Mouse (Mus musculus) hematopoietic stem cell, adult 5-6 weeks (primary cell): ENCODE data around the gene Adcy2. TPM values are rescaled to one million over a fixed set of nuclear protein-coding genes. Genes with fewer than 3 reads are reported as not detected.

Experiments
- ATAC-seq, 2 experiments: fragments of 125-278 bp in 1 of 2; replicated peaks in 1 of 2; 2 replicates each; pipeline ENCODE4 v1.8.0; 2016 to 2017; ENCODE audit warnings: inconsistent platforms in 2 of 2, mild to moderate bottlenecking in 2 of 2, moderate number of reproducible peaks in 2 of 2, low read depth in 1 of 2, moderate TSS enrichment in 1 of 2; ENCODE audit not compliant: low FRiP score in 2 of 2, poor library complexity in 2 of 2, severe bottlenecking in 2 of 2, insufficient read depth in 1 of 2, low TSS enrichment in 1 of 2
- total RNA-seq: library from RNA; stranded (forward); fragments of 172-1452, 232-1000 nt; gene quantifications from 2 replicates; pipeline ENCODE4 v1.2.3, GENCODE M21; 2017

Gene Adcy2
- total RNA-seq, 1 experiment from 2014 or later = not detected

DNA sequence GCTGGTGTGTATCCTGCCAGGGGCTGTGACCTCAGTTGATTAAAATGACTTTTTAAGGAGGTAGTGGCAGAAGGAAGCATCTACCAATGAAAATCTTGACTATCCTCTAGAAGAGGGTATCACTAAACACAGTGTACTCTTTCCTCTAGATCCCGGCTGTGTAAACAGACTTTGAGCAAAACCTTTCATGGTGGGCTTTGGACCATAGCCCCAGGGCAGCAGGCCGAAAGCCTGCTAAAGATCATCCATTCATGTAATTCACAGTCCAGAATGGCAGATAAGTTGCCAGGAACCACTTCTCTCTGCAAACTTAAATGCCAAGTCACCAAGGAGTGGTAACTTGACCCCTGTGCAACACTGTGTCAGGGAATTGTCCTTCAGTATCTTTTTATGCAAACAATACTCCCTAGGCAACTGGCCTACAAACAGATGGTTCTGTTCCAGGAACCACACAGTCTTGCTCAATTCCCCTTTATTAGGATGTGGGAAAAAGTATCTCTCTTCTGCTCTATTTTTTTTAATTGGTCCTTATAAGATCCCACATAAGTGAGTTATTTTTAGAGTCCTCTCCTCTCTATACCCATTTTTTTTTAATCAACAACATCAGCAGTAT is 225.6 kb downstream of the Adcy2 start:
- ATAC-seq = no peak

DNA sequence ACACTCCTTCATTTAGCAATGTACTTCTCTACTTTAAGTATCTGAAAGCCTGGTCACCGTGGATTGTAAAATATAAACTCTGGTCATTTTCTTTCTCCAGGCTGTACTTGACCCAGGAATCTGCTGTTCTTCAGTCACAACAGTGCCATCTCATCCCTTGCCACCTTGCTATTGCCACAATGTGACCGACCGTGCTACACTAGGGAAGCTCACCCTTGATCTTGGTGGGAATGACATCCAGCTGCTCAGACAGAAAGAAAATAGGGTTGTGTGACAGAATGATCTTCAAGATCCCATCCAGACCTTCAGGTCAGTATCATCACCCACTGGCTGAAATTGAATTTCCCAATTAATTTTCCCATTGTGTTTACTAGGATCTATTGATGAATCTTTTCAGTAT is 230.8 kb downstream of the Adcy2 start:
- ATAC-seq = no peak

DNA sequence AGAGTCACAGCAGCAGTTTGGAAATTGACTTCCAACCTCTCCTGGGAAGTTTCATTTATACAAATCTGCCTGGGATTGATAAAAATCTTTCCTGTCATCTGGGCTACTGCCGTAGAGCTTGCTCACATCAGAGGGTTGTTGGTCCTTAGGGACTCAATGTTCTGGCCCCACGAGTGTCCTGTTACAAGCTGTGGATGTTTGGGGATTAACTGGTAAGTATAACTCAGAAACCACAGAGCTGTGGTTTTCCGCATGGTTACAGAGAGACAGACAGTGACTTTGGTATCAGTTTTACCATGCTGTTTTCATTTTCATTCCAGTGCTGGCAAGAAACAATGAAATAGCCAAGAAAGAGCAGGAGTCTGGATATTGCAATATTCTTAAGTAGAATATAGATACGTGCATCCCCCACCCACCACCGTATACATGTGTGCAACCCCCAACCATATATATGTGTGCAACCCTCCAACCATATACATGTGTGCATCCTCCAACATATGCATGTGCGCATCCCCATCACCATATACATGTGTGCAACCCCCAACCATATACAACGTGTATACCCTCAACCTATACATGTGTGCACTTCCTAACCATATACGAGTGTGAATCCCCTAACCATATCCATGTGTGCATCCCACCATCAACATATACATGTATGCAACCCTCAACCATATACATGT is 233.3 kb downstream of the Adcy2 start:
- ATAC-seq = no peak

DNA sequence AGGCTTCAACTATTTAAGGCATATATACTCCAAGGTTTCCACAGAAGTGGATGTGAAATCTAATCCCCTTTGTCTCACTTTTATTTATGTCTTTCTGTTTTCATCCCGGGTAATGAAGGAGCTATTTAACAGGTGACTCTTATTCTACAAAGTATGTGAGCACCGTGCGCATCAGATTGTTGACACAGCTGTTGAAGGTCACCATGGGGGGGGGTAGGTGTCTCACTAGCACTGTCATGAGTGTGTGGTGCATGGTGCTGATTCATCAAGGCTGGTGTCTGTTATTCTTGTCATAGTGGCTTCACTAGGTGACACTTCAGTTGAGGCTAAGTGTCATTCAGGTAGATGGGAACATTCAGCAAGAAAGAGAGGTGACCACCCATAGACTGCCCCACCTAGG is 234.7 kb downstream of the Adcy2 start:
- ATAC-seq = no peak

DNA sequence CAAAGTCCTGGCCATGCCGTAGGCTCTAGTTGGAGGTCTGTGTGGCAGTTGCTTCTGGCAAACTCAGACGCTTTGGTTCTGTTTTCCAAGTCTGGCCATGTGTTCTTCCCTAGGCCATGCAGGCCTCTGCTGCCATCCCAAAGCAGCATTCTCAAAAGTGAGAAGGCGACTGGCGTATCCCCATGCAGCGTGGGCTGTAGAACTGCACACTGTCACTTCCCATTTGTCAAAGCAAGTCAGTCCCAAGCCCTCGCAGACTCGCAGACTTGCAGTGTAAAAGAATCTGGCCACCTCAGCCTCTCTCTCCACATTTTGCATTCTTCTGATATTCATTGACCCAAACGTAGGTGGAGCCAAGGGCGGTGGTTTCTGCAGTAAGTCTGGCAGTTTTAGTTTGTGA is 249.5 kb downstream of the Adcy2 start:
- ATAC-seq = no peak

DNA sequence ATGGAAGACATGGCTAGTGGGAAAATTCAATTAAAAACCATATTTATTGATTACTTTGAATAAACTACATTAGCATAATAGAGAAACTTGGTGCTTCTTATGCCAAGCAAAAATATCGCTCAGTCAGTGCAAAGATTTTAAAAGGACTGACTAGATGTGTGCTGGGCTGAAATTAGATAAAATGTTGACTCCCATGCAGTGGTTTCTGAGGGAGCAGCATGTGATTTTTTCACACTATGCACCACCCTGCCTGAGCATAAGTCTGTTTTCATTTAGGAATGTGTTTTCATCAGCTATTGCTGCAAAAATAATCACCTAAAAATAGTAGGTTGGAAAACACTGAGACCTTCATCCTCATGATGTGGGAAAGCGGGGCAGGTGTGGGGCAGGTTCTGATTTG is 250.0 kb downstream of the Adcy2 start:
- no peak for ATAC-seq

DNA sequence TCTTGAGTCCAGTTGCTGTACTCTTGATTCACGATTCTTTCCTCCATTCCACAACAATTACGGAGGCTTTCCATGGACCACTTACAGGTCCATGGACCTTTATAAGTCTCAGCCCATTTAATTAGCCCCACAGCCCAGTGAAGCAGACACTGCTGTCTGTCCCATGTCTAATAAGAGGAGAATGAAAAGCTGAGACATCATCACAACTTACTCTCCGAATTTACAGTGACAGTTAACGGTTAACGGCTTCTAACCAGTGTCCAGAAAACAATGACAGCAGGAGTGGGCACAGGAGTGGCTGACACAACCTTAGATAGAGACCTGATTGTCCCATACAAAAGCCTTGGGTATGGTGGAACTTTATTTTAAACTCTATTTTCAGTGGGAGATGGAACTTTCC is 253.9 kb downstream of the Adcy2 start:
- no peak for ATAC-seq

DNA sequence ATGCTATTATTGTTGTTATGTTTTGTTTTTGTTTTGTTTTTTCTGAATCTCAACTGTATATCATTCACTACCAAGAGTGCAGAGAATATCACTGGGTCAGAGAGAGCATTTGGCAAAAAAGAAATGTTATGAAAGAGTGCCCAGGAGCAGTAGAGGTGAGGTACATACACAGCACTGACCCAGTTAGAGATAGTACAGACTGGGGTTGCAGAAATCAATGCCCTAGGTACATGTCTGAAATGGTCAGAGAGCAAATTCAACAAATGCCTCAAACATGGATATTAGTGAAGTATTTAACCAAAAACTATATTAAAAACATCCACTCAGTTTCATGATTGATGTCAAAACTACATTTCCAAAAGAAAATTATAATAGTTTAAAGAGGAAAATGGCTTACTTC is 286.7 kb downstream of the Adcy2 start:
- no peak for ATAC-seq

DNA sequence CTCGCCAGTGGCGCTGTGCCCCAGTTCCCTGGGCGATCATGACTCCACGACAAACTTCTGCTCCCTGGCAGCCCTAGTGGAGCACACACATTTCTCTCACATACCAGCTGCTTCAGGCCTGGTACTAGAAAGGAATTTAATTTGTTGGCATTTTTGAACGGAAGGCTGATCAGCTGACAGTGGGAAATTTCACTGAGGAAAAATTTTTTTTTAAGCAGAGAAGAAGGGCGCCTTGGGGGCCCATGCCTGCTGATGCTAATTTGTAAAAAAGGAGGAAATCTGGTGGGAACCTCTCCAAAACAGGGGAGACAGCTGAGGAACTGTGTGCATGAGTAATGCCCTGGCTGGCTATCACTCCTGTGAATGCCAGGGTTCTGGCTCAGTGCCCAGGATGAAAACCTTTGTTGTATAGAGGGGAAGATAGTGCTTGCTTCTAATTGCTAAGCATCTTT is 292.0 kb downstream of the Adcy2 start:
- no peak for ATAC-seq

DNA sequence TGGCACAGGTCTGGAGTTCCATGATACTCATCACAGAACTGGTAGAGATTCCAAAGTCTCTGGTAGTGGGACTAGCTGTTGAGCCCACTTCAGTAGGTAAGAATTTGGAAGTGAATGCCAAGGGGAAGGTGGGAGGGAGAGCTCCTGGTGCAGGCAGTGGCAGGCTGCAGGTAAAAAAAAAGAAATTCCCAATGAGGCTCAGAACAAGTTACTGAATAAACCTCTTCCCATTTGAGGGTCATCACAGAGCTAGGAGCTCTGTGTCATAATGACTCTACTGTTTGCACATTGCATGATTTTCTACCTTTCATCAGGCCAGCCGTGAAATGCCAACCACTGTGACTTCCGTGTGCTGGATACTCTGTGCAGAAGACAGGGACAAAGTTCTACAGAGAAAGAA is 314.4 kb downstream of the Adcy2 start:
- no peak for ATAC-seq

DNA sequence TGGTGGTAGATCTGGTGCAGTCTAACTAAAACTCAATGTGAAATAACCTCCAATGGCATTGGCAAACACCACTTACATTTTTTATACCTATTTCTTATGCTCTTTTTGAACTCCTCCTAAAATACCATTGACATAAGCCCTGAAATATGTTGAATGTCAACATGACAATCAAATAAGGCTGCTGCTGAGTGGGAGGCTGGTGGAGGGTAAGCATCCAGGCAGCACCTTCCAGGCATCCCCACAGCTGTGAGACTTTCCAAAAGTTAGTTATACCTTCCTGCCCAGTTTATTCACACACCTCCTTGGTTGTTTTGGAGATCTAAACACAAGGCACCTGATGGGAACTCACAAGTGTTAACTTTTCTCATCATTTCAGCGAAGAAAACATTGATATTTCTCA is 318.9 kb downstream of the Adcy2 start:
- no peak for ATAC-seq

DNA sequence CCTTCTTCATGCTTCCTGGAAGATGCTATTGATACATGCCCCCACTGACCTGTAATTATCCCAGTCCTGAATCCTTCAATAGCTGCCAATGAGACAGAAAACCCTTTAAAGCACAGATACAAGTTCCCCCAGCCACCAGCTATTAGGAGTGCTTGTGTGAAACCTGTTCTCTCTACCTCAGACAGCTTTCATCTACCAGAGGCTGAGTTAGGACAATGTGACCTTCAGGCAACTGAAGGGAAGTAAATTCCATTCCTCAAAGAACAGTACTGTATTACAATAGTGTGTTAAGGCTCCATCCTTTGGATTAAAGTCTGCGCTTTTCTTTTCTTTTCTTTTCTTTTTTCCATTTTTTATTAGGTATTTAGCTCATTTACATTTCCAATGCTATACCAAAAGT is 356.6 kb downstream of the Adcy2 start:
- no peak for ATAC-seq

DNA sequence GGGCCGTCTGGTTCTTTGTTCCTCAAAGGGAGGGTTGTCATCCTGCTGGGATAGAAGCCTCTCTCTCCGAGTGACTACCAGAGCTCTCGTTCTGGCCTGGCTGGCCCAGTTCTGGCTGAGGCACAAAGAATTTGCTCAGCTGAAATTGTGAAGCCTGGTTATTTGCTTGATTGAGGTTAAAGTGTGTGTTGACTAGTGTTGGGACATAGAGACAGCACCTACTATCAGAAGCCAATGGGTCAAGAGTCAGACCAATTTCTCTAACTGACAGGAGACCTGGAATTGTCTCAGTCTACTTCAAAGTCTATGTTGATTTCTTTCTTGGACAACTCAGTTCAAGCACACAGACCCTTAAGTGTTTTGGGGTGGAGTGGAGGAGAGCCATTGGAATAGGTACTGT is 372.3 kb downstream of the Adcy2 start:
- ATAC-seq = no peak

DNA sequence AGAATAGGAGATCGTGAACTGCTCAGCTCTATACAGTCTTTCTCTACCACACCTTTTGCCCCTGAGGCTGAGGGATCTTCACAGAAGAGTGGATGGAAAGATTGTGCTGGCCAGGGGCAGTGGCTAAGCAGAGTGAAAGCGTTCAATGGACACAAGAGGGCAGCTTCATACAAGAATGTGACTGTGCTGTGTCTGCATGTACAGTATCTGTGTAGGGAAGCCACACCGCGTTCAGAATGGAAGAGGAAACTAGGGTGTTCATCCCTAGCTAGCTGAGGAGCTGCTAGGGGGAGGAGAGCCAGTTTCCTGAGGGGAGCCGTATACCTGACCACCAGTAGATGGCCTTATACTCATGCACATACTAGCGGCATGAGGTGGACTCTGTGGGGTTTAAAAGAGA is 376.5 kb downstream of the Adcy2 start:
- no peak for ATAC-seq

DNA sequence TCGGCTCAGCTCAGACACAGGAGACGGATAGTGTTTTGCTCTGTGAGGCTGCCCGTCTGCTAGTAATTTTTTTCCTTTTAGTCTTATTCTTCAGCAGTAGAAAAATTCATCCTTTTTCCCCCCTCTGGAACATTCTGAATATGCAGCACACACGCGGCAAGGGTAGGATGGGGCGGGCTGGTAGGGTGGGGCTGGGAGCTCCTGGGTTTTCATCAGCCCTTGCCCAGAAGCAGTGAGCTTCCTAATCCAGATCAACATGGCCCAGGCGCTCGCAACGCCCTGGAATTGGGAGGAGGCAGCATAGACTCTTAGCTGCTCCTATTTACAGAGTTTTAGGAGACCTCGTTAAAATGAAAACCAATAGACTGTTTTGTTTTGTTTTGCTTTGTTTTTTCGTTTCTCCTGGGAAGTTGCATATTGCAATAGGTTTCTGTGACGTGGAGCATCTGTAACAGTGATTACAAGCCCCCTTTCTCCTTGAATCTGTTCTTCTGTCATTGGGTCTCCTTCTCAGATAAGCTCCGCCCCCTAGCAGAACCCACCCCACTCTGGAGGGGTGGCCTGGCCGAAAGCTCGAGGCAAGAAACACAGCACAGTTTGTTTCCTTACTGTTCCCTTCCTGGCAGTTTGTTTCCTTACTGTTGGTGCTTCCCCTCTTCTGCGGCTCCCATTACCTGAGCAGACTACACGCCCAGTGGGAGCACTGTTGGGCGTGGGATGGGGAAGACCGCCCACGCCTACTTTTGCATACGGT is 391.5 kb downstream of the Adcy2 start:
- peak in 1 of 2 experiments; percentile 34; a peak in 1 of 4 replicates for ATAC-seq

DNA sequence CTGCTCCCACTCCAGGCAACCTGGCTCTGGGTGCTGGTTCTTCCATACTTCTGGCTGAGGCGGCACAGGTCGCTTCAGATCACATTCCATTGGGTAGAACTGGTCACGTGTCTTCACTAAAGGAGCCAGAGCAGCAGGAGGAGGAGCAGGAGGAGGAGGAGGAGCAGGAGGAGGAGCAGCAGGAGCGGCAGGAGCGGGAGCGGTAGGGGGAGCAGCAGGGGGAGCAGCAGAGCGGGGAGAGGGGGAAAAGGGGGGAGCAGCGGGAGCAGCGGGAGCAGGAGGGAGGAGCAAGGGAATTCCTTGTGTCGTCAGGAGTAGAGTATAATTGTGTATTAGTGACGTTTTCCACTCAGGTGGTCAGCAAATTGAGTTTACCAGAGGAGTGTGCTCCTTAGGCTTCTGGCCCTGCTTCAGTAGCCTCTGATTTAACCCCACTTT is 393.6 kb downstream of the Adcy2 start:
- 0 out of 4 replicates have a peak, but pooled peaks of 1 of the 2 experiments have one; percentile 14 for ATAC-seq

DNA sequence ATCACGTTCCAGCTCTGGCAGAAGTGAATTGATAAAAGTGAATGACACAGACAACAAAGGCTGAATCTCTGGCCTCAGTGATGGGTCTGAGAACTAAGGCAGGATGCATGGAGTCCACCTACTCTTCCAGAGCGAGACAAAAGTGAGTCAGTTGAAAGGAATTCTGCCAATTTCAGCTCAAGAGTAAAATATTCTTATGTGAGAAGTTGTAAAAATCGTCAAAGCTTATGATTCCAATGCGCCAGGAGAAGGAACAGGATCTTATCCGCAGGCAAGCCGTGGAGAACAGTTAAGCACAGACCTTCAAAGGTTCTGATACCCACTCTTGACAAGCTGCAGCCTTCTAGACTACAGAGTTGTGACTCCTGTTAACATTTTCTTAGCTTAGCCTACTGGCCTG is 396.3 kb downstream of the Adcy2 start:
- ATAC-seq = no peak

DNA sequence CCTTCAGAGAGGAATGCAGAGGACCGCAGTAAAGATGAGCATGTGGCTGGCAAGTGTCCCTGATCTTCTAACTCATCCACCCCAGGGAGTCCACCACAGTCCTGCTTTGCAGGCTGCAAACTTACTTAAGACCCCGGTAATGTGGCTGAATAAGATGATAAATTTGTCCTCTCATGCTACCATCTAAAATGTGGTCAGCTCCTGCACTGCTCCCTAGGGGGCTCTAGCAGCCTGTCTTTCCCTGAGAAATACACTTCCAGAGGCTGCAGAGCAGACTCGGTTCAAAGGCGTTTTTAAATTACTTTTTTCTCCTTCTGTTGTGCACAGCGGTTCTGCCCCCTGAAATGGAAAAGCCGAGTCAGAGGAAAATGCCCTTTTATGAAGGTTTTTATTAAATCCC is 398.2 kb downstream of the Adcy2 start:
- peak; percentile 52 to 66; a peak in 2 of 4 replicates for ATAC-seq
